Mouse (Mus musculus): ENCODE data around the gene Rffl.
A peak's percentile ranks its signal among the peaks of the same experiment; 100 is the strongest.

Rffl gene

DNA sequence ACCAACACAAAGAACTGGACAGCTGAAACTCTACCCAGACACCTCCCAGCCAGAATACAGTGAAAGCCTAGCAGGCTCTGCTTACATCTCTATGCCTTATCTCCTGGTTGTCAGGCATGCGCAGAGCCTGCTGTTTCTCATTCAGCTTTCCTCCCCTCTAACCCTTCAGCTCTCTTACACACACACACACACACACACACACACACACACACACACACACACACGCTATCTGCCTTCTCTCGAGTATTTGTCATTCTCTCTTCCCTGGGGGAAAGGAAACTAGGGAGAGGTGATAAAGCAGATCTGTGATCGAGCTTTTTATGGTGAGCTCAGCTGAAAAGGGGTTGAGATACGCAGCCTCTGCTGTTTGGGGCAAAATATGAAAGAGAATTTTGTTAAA is 3.9 kb upstream of the Rffl start:
- DNase-seq (ENCODE audit: low spot score in 2 of 2), result no peak

DNA sequence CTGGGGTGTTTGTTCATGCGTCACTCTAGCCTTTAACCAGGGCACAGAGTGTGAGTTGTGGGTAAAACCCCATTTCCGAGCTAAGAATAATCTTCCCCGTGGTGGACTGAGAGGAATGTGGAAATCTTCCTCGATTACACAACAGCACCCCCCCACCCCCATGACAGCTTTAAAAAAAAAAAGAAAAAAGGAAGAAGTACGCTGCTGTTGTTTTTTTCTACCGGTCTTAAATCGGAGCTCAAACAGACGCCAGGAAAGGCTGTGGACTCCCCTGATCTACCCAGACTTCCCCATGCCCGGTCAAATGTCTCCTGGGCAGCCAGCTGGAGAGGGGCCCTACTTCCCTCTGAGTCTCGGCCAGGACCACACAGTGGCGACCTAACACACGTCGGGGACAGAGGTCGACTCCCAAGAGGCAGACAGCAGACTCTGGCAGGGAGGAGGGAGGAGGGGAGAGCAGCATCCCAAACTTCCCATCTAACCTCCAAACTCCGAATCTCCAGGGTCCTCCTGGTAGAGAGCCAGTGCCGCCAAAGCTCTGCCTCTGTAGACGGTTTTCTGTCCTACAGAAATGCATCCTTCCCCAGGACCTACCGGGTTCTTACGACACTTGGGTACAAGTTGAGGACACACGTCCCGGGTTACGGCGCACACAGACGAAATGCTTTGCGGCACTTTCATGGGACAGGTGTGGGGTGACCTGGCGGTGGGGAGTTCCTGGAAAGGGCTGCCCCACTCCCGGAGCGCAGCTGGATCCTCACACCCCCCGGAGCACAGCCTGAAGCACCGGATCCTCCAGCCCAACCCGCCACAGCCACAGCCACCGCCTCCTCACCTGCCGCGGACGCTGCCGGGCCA is 608 bp downstream of the Rffl start:
- peak; percentile 12 to 17 for DNase-seq (ENCODE audit: low spot score in 2 of 2)

DNA sequence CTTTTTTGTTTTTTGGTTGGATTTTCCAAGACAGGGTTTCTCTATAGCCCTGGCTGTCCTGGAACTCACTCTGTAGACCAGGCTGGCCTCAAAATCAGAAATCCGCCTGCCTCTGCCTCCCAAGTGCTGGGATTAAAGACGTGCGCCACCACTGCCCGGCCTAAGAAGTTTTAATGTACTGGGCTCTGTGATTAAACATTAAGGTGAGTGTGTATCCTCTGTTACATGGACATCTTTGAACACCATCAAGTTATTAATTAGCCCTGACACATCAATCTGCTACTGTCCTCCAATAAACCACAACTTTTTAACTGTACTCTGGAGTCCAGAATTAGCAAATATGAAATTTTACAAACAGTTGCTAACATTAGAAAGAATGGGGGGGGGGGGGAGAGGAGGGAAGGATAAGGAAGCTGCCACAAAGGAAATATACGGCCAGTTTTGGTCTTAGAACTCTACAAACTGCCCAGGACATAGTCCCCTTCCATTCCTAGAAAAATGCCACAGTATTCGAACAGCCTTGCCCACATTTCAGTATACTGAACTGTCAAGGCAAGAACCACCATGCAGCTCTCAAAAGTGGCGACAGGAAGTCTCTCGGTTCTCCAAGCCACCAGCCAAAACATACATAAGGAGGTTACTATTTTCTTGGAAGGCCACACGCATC is 1.4 kb downstream of the Rffl start:
- no peak for DNase-seq (ENCODE audit: low spot score in 2 of 2)

DNA sequence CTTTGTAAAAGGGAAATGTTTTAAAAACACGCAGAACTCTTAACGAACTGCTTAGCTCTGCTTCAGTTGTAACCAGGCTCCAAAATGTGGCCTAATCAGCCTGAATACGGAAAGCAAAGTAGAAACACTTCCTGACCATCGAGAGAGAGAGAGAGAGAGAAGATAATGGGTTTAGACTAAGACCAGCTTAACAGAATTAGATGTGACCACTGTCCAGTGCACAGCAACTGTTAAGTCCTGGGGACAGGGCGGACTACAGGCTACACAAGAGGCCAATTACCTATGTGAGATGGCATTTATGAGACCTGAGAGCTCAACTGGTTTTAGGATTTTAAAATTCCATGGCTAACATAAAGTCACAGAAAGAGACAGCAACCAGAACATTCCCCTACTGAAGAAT is 3.1 kb downstream of the Rffl start:
- DNase-seq (ENCODE audit: low spot score in 2 of 2), result no peak

DNA sequence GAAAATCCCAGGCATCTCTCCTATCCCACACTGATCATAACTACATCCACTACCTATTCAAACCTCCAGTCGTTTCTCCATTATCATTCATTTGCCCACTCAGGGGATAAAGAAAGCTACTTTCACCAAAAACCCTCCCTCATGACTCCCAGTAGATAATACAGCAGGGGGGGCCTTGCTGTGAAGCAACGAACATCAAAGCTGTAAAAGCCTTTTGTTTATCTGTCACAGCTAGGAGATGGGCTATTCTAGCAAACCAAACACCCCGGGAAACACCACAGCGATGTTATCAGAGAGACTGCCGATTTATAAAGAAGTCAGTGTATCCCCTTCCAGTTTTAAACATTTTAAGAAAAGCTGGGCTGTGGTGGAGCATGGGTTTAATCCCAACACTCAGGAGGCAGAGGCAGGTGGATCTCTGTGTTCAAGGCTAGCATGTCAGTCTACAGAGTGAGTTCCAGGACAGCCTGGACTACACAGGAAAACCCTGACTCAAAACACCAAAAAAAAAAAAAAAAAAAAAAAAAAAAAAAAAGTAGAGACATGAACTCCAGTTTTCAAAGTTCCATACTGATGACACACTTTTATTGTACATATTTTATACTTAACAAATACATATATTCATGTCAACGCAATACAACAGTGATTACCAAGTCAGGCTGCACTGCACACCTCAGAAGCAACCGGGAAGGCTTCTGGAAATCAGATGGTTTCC is 4.0 kb downstream of the Rffl start:
- DNase-seq (ENCODE audit: low spot score in 2 of 2), result no peak

DNA sequence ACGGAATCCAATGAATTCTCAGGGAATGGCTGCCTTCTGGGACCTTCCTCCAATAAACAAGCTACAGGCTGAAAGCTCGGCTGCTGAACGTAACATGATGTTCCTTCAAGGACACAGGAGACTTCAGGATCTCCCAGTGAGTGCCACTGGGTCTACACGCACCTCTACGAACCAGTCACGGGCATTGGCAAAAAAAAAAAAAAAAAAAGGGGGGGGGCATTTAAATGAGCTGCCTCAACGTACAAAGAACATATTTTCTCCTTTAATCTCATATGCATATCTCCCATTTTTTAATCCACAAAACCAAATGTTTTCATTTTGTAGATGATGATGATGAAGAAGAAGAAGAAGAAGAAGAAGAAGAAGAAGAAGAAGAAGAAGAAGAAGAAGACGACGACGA is 5.1 kb downstream of the Rffl start:
- DNase-seq (ENCODE audit: low spot score in 2 of 2), result no peak

DNA sequence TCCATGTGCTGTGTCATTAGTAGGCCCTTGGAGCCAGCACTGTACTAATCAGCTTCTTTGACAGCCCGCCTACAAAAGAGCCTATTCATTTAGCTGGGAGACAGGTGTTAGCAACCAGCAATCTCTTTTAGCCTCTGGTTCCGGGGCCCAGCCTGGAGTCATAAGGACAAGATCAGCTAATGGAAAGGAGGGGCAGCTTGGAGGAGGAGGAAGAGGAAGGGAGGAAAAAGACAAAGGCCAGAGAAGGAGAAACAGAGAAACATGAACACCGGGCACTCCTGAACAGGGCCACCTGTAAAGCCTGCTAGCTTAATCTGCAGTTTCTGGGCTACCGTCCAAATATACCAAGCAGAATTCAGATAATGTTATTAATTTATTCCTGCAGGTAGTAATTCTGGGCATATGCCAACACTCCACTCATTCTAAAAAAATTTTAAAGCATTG is 7.5 kb downstream of the Rffl start:
- no peak for DNase-seq (ENCODE audit: low spot score in 2 of 2)

DNA sequence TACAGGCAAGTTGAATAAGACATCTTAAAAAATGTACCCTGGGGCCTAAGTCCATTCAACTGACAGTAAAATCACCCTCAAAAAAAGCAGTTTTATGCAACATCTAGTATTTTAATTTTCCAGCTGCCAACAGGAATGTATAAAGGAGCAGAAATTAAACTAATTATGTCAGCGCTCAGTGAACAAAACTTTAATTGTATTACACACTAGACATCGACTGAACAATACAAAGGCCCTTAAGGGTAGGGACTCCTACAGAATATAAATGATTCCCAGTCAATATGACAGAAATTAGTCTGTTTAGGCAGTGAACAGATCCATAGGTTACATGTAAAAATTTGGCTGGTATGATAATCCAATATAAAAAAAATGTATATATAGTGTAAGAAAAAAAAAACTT is 8.0 kb downstream of the Rffl start:
- DNase-seq (ENCODE audit: low spot score in 2 of 2), result no peak

DNA sequence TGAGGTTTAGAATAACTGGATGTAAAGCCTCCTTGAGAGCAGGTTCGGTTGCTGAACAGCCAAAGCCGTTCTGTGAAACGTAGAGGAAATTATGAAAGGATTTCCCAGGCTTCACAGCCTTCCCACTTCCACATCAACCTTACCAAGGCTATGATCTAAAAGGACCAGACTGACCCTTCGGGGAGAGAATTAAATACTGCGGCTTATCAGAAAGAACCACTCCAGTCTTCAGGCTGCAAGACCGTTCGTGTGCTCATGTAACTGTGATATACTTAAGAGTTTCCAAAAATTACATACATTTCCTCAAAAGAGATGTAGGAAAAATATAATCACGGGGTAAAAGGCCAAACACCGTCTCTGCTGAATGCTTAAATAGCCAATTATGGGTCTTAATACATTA is 8.4 kb downstream of the Rffl start:
- no peak for DNase-seq (ENCODE audit: low spot score in 2 of 2)

DNA sequence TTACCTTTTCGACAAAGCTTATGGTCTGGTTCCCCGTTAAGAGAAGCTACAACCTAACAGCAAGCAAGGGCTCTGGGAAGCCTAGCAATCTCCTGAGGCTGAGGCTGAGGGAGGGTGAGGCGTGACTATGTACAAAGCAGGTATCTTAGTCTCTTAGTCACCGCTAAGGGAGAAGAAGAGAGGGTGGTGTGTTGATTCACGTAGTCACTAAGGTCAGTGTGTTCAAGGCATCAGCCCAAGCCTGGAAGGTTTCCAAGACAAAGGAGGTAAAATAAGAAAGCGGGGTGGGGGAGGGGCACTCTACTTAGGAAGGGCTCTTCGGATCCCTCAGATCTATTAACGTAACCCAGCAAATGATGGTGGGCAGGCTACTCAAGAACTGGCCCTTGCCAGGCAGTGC is 9.5 kb downstream of the Rffl start:
- no peak for DNase-seq (ENCODE audit: low spot score in 2 of 2)

DNA sequence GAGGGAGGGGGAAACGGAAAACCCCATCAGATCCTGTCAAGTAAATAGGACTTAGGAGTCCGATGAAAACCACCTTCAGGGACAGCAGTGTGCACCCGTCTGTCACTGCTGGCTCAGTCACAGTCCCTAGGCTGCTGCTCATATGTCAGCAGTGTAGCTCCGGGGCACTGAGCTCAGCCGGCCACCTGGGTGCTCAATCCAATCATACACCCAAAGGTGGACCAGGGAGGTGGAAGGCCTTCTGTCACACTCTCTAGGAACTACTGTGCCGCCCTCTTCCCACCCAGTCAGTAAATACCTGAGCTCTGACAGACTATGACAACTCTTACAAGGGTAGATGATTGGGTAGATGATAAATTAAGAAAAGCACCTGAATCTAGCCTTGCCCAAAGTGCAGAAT is 10.3 kb downstream of the Rffl start:
- no peak for DNase-seq (ENCODE audit: low spot score in 2 of 2)

DNA sequence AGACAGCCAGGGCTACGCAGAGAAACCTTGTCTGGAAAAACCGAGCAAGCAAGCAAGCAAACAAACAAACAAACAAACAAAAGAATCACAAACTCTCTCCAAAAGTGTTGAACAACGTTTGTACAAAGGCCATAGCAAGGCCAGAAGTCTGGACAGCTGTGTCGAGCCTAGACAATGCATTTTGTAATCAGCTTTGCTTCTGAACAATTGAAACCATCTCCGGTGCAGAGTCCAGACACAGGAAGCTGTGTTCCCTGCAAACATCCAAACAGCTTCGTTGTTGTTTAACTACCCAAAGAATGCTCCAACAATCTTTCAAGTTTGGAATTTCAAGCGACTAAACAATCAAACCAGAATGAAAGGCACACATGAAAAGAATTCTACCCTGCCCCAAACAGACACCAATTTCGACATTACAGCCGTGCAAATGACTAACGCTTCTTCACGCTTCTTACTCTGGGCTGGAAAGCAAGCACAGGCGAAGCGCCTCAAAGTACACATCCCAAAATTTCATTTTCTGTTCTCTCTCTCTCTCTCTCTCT is 13.6 kb downstream of the Rffl start:
- DNase-seq (ENCODE audit: low spot score in 2 of 2), result no peak

DNA sequence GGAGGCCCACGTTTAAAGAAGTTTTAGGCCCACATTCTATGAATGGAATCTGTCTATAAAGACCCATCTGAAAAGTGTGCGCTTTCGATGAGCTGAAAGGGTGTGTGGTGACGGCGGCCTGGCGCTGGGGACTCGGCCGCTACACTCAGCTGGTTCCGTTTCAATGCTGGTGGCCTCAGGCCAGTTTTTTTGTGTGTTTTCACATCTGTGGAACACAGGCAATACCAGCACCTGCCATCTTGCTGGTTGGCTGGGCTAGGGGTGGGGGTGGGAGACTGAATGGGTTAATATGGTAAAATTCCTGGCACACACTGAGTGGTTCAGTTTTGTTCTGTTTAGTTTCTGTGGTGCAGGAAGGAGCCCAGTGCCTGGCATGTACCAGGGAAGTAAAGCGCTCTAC is 15.0 kb downstream of the Rffl start:
- DNase-seq (ENCODE audit: low spot score in 2 of 2), result no peak

DNA sequence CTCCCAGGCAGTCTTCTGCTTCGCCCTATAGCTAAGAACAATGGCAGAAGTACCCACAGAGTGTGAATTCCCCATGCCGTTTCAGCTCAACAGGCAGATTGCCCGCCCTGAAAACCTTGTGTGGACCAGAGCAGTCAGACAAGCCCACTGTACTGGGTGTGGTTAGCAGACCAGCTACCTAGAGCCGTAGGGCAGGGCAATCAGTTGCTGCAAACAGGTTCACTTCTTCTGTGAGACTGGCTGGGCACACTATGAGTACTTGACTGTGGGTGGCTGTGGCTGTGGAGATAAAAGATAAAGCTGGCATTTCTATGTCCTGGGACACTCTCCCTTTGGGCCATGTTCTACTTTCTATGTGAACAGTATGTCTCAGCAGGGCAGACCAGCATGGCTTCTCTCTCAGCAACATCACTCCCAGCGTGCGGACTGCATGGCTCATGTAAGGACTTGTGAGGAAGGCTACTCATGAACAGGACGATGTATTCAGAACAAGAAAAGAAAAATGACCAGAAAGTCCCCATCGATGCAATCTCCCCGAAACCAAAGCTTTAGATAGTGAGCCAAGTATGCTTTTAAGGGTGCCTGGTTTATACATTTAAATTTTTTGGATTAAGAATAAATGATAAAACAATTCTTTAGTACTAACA is 15.6 kb downstream of the Rffl start:
- no peak for DNase-seq (ENCODE audit: low spot score in 2 of 2)

DNA sequence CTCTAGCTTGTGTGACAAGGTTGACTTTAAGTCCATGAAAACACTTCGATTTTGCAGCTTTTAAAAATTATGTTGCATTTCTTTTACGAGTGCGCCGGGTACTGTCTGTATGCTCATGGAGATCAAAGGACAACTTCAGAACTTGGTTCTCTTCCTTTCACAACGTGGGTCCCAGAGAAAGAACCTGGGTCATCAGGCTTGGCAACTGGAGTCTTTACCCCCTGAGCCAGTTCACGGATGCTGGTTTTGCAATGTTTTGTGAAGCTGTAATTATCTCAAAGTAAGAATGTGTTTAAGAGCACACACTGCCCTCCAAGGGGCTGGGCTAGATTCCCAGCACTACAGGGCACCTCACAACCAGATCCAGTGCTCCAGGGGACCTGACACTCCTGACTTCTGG is 16.9 kb downstream of the Rffl start:
- no peak for DNase-seq (ENCODE audit: low spot score in 2 of 2)

DNA sequence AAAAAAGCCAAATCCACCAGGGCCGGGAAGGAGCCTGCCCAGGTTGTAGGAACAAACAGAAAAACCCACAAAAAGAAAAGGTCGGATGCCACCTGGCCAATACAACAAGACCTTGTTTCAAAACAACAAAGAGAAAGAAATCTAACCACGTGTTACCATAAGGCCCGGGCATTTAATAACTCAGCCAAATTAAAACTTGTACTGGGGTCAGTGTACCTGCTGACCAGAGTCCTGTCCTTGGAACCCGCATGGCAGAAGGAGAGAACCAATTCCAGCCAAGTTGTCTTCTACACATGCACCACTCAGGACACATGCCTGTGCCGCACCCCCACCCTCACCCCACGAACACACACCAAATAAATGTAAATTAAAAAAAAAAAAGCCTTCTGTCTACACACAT is 18.1 kb downstream of the Rffl start:
- DNase-seq (ENCODE audit: low spot score in 2 of 2), result no peak

DNA sequence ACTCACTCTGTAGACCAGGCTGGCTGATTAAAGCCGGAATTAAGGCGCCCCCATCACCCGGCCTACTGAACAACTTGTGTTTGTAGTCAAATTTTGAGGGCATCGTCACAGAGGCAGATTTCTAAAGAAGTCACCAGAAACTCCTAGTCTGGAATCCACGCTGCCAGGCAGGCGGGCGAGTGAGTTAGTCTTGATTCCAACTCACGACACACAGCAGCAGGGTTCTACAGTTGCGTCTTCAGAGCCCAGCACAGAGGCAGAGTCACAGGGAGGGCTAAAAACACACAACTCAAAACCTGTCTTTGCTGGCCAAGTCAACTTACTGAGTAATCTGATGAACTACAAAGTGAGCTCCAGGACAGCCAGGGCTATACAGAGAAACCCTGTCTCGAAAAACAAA is 18.5 kb downstream of the Rffl start:
- DNase-seq (ENCODE audit: low spot score in 2 of 2), result no peak

DNA sequence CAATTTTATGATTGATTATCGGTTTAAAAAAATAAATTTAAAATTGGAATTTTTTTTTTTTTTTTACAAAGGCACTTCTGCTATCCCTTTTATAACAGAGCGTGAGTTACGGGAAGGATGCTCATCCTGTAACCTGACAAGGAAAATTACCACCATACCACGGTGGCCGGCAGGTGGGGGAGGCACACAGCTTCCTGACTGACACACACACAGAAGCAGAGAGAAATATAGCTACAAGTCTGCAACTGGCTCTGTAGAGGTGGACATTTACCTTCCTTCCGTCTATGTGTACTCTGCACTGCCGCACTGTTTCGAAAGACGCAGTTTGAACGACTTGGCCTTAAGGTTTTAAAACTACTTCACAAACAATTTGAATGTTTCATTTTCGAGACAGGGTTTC is 18.9 kb downstream of the Rffl start:
- DNase-seq (ENCODE audit: low spot score in 2 of 2), result no peak

DNA sequence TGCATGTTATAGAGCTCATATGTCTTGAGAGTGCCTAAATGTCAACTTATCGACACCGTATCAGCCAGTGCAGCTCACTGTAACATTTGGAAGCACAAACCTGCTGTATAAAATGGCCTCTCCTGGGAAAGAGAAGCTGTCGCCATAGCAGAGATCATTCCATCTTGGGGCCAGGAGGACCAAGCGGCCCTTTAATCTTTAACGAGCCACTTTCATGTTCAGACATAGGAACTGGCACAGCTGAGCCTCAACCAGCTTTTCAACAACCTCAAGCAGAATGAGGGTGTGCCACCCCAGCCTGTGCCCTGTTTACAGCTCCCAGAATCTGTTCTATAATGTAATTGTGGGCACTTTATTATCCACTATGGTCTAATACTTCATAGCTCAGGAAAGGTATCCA is 20.8 kb downstream of the Rffl start:
- DNase-seq (ENCODE audit: low spot score in 2 of 2), result no peak

DNA sequence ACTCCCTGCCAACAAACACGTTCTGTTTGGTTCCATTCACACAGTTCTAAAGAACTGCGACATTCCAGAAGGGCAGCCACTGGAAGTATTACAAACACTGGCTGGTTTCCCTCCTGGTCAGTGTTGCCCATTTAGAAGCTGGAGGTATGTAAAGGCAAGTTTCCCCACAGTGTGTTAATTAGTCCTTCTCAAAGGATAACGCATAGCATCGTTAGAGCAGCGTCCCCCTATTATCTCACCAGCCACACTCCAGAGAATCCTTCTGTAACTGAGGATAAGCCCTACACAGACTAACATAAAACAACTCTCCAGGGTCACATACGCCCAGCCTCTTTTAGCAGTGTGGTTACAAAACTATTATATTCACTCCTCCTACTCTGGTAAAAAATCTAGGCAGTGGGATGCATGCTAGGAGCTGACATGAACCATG is 23.4 kb downstream of the Rffl start:
- no peak for DNase-seq (ENCODE audit: low spot score in 2 of 2)

DNA sequence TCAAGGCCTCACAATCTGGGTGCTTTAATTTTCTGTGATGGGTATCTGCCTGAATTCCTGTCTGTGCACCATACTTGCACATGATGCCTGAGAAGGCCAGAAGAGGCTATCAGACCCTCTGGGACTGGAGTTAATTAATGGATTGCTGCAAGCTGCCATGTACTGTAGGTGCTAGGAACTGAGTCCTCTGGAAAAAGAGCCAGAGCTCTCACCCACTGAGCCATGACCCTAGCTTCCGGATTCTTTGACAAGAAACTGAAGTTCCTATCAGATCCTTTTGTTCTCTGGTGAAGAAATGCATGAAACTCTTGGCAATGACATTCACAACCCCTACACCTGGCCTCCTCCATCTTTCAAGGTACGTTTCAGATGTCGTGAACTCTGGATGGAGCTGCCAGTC is 24.1 kb downstream of the Rffl start:
- no peak for DNase-seq (ENCODE audit: low spot score in 2 of 2)

DNA sequence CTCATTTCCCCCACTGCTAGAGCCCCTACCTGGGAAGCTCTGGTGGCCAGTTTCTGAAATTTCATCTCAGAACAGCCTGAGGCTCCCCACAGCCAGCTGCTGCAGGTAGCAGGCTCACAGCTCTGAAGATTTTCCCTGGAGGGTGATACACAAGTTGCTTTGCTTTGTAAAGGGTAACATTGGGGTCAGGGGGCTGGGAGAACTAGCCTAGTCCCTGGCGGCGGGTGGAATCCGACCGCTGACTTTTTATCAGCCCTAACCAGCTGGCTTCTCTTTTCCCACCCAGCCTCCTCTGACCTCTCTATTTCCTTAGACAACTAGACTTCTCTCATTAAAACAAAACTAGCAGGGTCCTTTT is 25.0 kb downstream of the Rffl start:
- DNase-seq (ENCODE audit: low spot score in 2 of 2), result no peak

Measured in frontal cortex, postnatal 25 days (tissue).